Mouse (Mus musculus) small intestine, adult 2 months (tissue): ENCODE measurements around the gene Rrp1b.

Experiments used
- CTCF ChIP-seq: fragments of 200-500 bp; IDR thresholded peaks from 2 replicates; pipeline ENCODE4 v1.5.1; 2012; ENCODE audit warnings: low read depth, mild to moderate bottlenecking, control low read depth, inconsistent platforms, low read length, moderate library complexity, mixed read lengths; ENCODE audit not compliant: insufficient replicate concordance, insufficient read length; ENCODE audit errors: extremely low read depth
- POLR2A ChIP-seq: fragments of 200-500 bp; IDR thresholded peaks from 2 replicates; pipeline ENCODE4 v1.6.1; 2012; ENCODE audit warnings: low read depth, mild to moderate bottlenecking, control low read depth, inconsistent platforms, low read length, moderate library complexity

- TF ChIP-seq POLR2A: no peak
- TF ChIP-seq CTCF: no peak
Observed at GRCm38 (mm10) chr17:32013659-32014058, 22.2 kb upstream of the Rrp1b start.
